In genomic region chr5:23386562-23387312, GRCm38 (mm10) we compare ENCODE assay signal across 8 mouse cellular contexts. TPM values are rescaled to one million over a fixed set of nuclear protein-coding genes. Genes with fewer than 3 reads are reported as not detected.
DNase-seq lines count a peak whose midpoint lies in the region; ATAC-seq and TF ChIP-seq lines count a peak whose summit lies in the region.

No protein-coding gene starts in this region.

- no peaks in the 10 kb centered on the region for H3K27me3 ChIP-seq in embryonic facial prominence, embryonic 15.5 days
- H3K27me3 ChIP-seq in heart, embryonic 10.5 days (ENCODE audit: insufficient read depth, poor library complexity, severe bottlenecking), result no peaks in the 10 kb centered on the region
- no peaks in the 10 kb centered on the region for H3K27me3 ChIP-seq in kidney, embryonic 14.5 days (ENCODE audit: control insufficient read depth, insufficient read depth, low read length)
- no peaks in the 10 kb centered on the region for H3K27me3 ChIP-seq in limb, embryonic 14.5 days (ENCODE audit: control insufficient read depth, insufficient read depth, low read length)
- H3K27me3 ChIP-seq in midbrain, embryonic 16.5 days (ENCODE audit: control insufficient read depth, insufficient read depth, low read depth, low read length), result no peaks in the 10 kb centered on the region

- H3K9ac ChIP-seq in embryonic facial prominence, embryonic 15.5 days, result no peak overlapping the region
- peak overlapping the region; percentile 35; the same call in 1 of the 2 replicates for H3K9ac ChIP-seq in kidney, embryonic 14.5 days (ENCODE audit: low read depth, low read length)
- H3K9ac ChIP-seq in limb, embryonic 14.5 days (ENCODE audit: low read depth, low read length, severe bottlenecking), result peak overlapping the region; percentile 40
- H3K9ac ChIP-seq in midbrain, embryonic 16.5 days (ENCODE audit: low read depth, low read length), result peak overlapping the region; percentile 69

- no peaks in the 10 kb centered on the region for H3K36me3 ChIP-seq in embryonic facial prominence, embryonic 15.5 days
- H3K36me3 ChIP-seq in heart, embryonic 10.5 days, result no peaks in the 10 kb centered on the region
- no peaks in the 10 kb centered on the region for H3K36me3 ChIP-seq in kidney, embryonic 14.5 days (ENCODE audit: control insufficient read depth, insufficient read depth, low read length)
- H3K36me3 ChIP-seq in limb, embryonic 14.5 days (ENCODE audit: control insufficient read depth, insufficient read depth, low read length), result no peaks in the 10 kb centered on the region
- H3K36me3 ChIP-seq in midbrain, embryonic 16.5 days (ENCODE audit: control insufficient read depth, insufficient read depth, low read length), result no peaks in the 10 kb centered on the region

- under 1% methylated on average over 22 of the region's 22 CpGs for WGBS in embryonic facial prominence, embryonic 15.5 days
- 2% methylated on average over 22 of the region's 22 CpGs for WGBS in heart, embryonic 10.5 days
- WGBS in kidney, embryonic 14.5 days, result 3% methylated on average over 22 of the region's 22 CpGs
- WGBS in limb, embryonic 14.5 days, result 2% methylated on average over 22 of the region's 22 CpGs
- 1% methylated on average over 22 of the region's 22 CpGs for WGBS in midbrain, embryonic 16.5 days

- TF ChIP-seq POLR2A in limb, embryonic 14.5 days (IDR thresholded peaks at IDR 0.05; ENCODE audit: borderline replicate concordance, extremely low read depth, insufficient read depth, insufficient read length), result no peak

- peak; percentile 81 for DNase-seq in urinary bladder, postnatal 14 days (ENCODE audit: low spot score)
- DNase-seq in urinary bladder, postnatal 10 days (ENCODE audit: low spot score), result no peak
- peak; percentile 96 for DNase-seq in heart, embryonic 10.5 days (ENCODE audit: low spot score)
- peak; percentile 89 for DNase-seq in limb, embryonic 14.5 days (ENCODE audit: low spot score)
- DNase-seq in spleen, postnatal 10 days (ENCODE audit: low spot score in 2 of 2), result peak; percentile 52 to 86

- H3K4me1 ChIP-seq in embryonic facial prominence, embryonic 15.5 days, result peaks cover 21% of the 10 kb centered on the region
- peaks cover 13% of the 10 kb centered on the region; the same call in 1 of the 2 replicates for H3K4me1 ChIP-seq in heart, embryonic 10.5 days
- H3K4me1 ChIP-seq in kidney, embryonic 14.5 days (ENCODE audit: control insufficient read depth, insufficient read depth, low read length), result no peaks in the 10 kb centered on the region
- peaks cover 14% of the 10 kb centered on the region for H3K4me1 ChIP-seq in limb, embryonic 14.5 days (ENCODE audit: control insufficient read depth, insufficient read depth, low read length)
- H3K4me1 ChIP-seq in midbrain, embryonic 16.5 days (ENCODE audit: control insufficient read depth, insufficient read depth, low read length), result peaks cover 9% of the 10 kb centered on the region; the same call in 1 of the 2 replicates

- no peaks in the 10 kb centered on the region for H3K9me3 ChIP-seq in embryonic facial prominence, embryonic 15.5 days (replicated peaks)
- H3K9me3 ChIP-seq in heart, embryonic 10.5 days, result no peaks in the 10 kb centered on the region
- no peaks in the 10 kb centered on the region for H3K9me3 ChIP-seq in kidney, embryonic 14.5 days (ENCODE audit: control insufficient read depth, low read length)
- H3K9me3 ChIP-seq in limb, embryonic 14.5 days (ENCODE audit: control insufficient read depth, low read length), result no peaks in the 10 kb centered on the region
- H3K9me3 ChIP-seq in midbrain, embryonic 16.5 days (replicated peaks; ENCODE audit: control insufficient read depth, low read length, poor library complexity, severe bottlenecking), result no peaks in the 10 kb centered on the region

- peak overlapping the region; percentile 87 for H3K27ac ChIP-seq in embryonic facial prominence, embryonic 15.5 days (replicated peaks)
- peak overlapping the region; percentile 83 for H3K27ac ChIP-seq in heart, embryonic 10.5 days
- H3K27ac ChIP-seq in kidney, embryonic 14.5 days (ENCODE audit: low read depth, low read length), result peak overlapping the region; percentile 61; the same call in 1 of the 2 replicates
- peak overlapping the region; percentile 74 for H3K27ac ChIP-seq in limb, embryonic 14.5 days (replicated peaks; ENCODE audit: low read depth, low read length)
- peak overlapping the region; percentile 91 for H3K27ac ChIP-seq in midbrain, embryonic 16.5 days (ENCODE audit: low read length)

- H3K4me3 ChIP-seq in embryonic facial prominence, embryonic 15.5 days (replicated peaks), result peak overlapping the region; percentile 43
- peak overlapping the region; percentile 56 for H3K4me3 ChIP-seq in heart, embryonic 10.5 days
- peak overlapping the region; percentile 40 for H3K4me3 ChIP-seq in kidney, embryonic 14.5 days (ENCODE audit: low read length)
- H3K4me3 ChIP-seq in limb, embryonic 14.5 days (replicated peaks; ENCODE audit: low read length), result peak overlapping the region; percentile 34
- peak overlapping the region; percentile 47 for H3K4me3 ChIP-seq in midbrain, embryonic 16.5 days (ENCODE audit: low read depth, low read length)

- peak overlapping the region; percentile 60 for H3K4me2 ChIP-seq in embryonic facial prominence, embryonic 15.5 days (replicated peaks)
- H3K4me2 ChIP-seq in kidney, embryonic 14.5 days (replicated peaks; ENCODE audit: low read depth, low read length), result peak overlapping the region; percentile 62
- peak overlapping the region; percentile 54 for H3K4me2 ChIP-seq in limb, embryonic 14.5 days (replicated peaks; ENCODE audit: low read depth, low read length, severe bottlenecking)
- H3K4me2 ChIP-seq in midbrain, embryonic 16.5 days (ENCODE audit: low read length), result peak overlapping the region; percentile 73

- ATAC-seq in embryonic facial prominence, embryonic 15.5 days (ENCODE audit: insufficient number of reproducible peaks, low FRiP score, low TSS enrichment, low read depth), result peak; percentile 95
- peak; percentile 92 for ATAC-seq in kidney, embryonic 14.5 days (ENCODE audit: low FRiP score, low TSS enrichment)
- peak; percentile 83 for ATAC-seq in limb, embryonic 14.5 days (ENCODE audit: low FRiP score, low read depth)
- peak; percentile 95 for ATAC-seq in midbrain, embryonic 16.5 days

RNA-seq across cellular contexts. Expression of gene Kmt2e, which starts 47.5 kb away (rescaled TPM):
- 105 and 109 TPM in 2 replicates for polyA plus RNA-seq in embryonic facial prominence, embryonic 15.5 days (2015; fragmentation: Nextera tagmentation; extraction: Ambion mirVana)
- polyA plus RNA-seq in heart, embryonic 10.5 days (2016; fragmentation: Nextera tagmentation; extraction: Ambion mirVana), result 63.2 and 69.0 TPM in 2 replicates
- polyA plus RNA-seq in kidney, embryonic 14.5 days (2014; fragmentation: Nextera tagmentation; extraction: Ambion mirVana), result 76.5 and 81.6 TPM in 2 replicates
- polyA plus RNA-seq in limb, embryonic 14.5 days (2012; rRNA removed), result 37.3 and 39.0 TPM in 2 replicates
- polyA plus RNA-seq in limb, embryonic 14.5 days (2014; fragmentation: Nextera tagmentation; extraction: Ambion mirVana), result 87.2 and 97.4 TPM in 2 replicates
- 162 and 178 TPM in 2 replicates for polyA plus RNA-seq in midbrain, embryonic 16.5 days (2015; fragmentation: Nextera tagmentation; extraction: Ambion mirVana)
